Mouse (Mus musculus): Measurements from ENCODE around the gene Epb41l4b. TPM values are rescaled to one million over a fixed set of nuclear protein-coding genes. Genes with fewer than 3 reads are reported as not detected.

Epb41l4b gene
- polyA plus RNA-seq, 1 experiment from 2014 or later: 1.6 TPM

GRCm38 (mm10) chr4:57166922-57167870 is 24.0 kb upstream of the Epb41l4b start:
- no peaks in the 10 kb centered on the region for H3K27me3 ChIP-seq (ENCODE audit: insufficient read depth, poor library complexity, severe bottlenecking)
- H3K36me3 ChIP-seq: no peaks in the 10 kb centered on the region
- DNase-seq (ENCODE audit: low spot score): no peak
- no peak overlapping the region for H3K27ac ChIP-seq
- H3K4me1 ChIP-seq: peaks cover 9% of the 10 kb centered on the region; the same call in 1 of the 2 replicates
- H3K4me3 ChIP-seq: no peak overlapping the region
- 52% methylated on average over 12 of the region's 12 CpGs for WGBS
- H3K9me3 ChIP-seq: no peaks in the 10 kb centered on the region

GRCm38 (mm10) chr4:57165654-57166053 is 22.4 kb upstream of the Epb41l4b start:
- 53% methylated on average over 3 of the region's 3 CpGs for WGBS

GRCm38 (mm10) chr4:57164578-57165210 is 21.5 kb upstream of the Epb41l4b start:
- H3K27me3 ChIP-seq (ENCODE audit: insufficient read depth, poor library complexity, severe bottlenecking): no peaks in the 10 kb centered on the region
- no peak overlapping the region for H3K27ac ChIP-seq
- no peaks in the 10 kb centered on the region for H3K36me3 ChIP-seq
- 80% methylated on average over 9 of the region's 9 CpGs for WGBS
- peaks cover 9% of the 10 kb centered on the region; the same call in 1 of the 2 replicates for H3K4me1 ChIP-seq
- H3K9me3 ChIP-seq: no peaks in the 10 kb centered on the region
- H3K4me3 ChIP-seq: no peak overlapping the region
- DNase-seq (ENCODE audit: low spot score): no peak

More at GRCm38 (mm10) chr4:57165654-57166053, 22.4 kb upstream of the Epb41l4b start:
- Histone ChIP-seq H3K9me3 (no peaks in the 10 kb centered on the region), H3K4me1 (peaks cover 9% of the 10 kb centered on the region; the same call in 1 of the 2 replicates), H3K4me3 (no peak overlapping the region), H3K27me3 (ENCODE audit: insufficient read depth, poor library complexity, severe bottlenecking) (no peaks in the 10 kb centered on the region), H3K36me3 (no peaks in the 10 kb centered on the region), H3K27ac (no peak overlapping the region)
- no peak for DNase-seq (ENCODE audit: low spot score)

- no peak for DNase-seq (ENCODE audit: low spot score)
- H3K4me3 ChIP-seq: no peak overlapping the region
- H3K4me1 ChIP-seq: peaks cover 5% of the 10 kb centered on the region; the same call in 1 of the 2 replicates
- no peak overlapping the region for H3K27ac ChIP-seq
- no peaks in the 10 kb centered on the region for H3K9me3 ChIP-seq
- WGBS: 52% methylated on average over 10 of the region's 10 CpGs
- no peaks in the 10 kb centered on the region for H3K27me3 ChIP-seq (ENCODE audit: insufficient read depth, poor library complexity, severe bottlenecking)
- H3K36me3 ChIP-seq: no peaks in the 10 kb centered on the region
Measured at GRCm38 (mm10) chr4:57162789-57163722, 19.8 kb upstream of the Epb41l4b start.

- no peaks in the 10 kb centered on the region for H3K9me3 ChIP-seq
- no peak overlapping the region for H3K4me3 ChIP-seq
- H3K27me3 ChIP-seq (ENCODE audit: insufficient read depth, poor library complexity, severe bottlenecking): no peaks in the 10 kb centered on the region
- DNase-seq (ENCODE audit: low spot score): no peak
- 81% methylated on average over 7 of the region's 7 CpGs for WGBS
- H3K27ac ChIP-seq: no peak overlapping the region
- no peaks in the 10 kb centered on the region for H3K4me1 ChIP-seq
- H3K36me3 ChIP-seq: no peaks in the 10 kb centered on the region
Measured at GRCm38 (mm10) chr4:57160571-57160970, 17.3 kb upstream of the Epb41l4b start.

- no peak overlapping the region for H3K27ac ChIP-seq
- H3K9me3 ChIP-seq: no peaks in the 10 kb centered on the region
- no peaks in the 10 kb centered on the region; the same call in 1 of the 2 replicates for H3K27me3 ChIP-seq (ENCODE audit: insufficient read depth, poor library complexity, severe bottlenecking)
- no peaks in the 10 kb centered on the region for H3K36me3 ChIP-seq
- WGBS: 76% methylated on average over 8 of the region's 8 CpGs
- no peak for DNase-seq (ENCODE audit: low spot score)
- H3K4me1 ChIP-seq: peaks cover 16% of the 10 kb centered on the region
- no peak overlapping the region for H3K4me3 ChIP-seq
Measured at GRCm38 (mm10) chr4:57156549-57157169, 13.4 kb upstream of the Epb41l4b start.

GRCm38 (mm10) chr4:57153838-57154237 is 10.6 kb upstream of the Epb41l4b start:
- H3K27me3 ChIP-seq (ENCODE audit: insufficient read depth, poor library complexity, severe bottlenecking): no peaks in the 10 kb centered on the region; the same call in 1 of the 2 replicates
- peak overlapping the region; percentile 85 for H3K27ac ChIP-seq
- no peaks in the 10 kb centered on the region for H3K36me3 ChIP-seq
- no peak for DNase-seq (ENCODE audit: low spot score)
- H3K4me1 ChIP-seq: peaks cover 16% of the 10 kb centered on the region
- H3K4me3 ChIP-seq: peak overlapping the region; percentile 28; the same call in 1 of the 2 replicates
- WGBS: 28% methylated on average over 8 of the region's 8 CpGs
- H3K9me3 ChIP-seq: no peaks in the 10 kb centered on the region

GRCm38 (mm10) chr4:57153068-57153835 is 10.0 kb upstream of the Epb41l4b start:
- H3K9me3 ChIP-seq: no peaks in the 10 kb centered on the region
- WGBS: 18% methylated on average over 9 of the region's 9 CpGs
- no peak for DNase-seq (ENCODE audit: low spot score)
- H3K27ac ChIP-seq: peak overlapping the region; percentile 85
- H3K27me3 ChIP-seq (ENCODE audit: insufficient read depth, poor library complexity, severe bottlenecking): no peaks in the 10 kb centered on the region; the same call in 1 of the 2 replicates
- H3K36me3 ChIP-seq: no peaks in the 10 kb centered on the region
- peak overlapping the region; percentile 28; the same call in 1 of the 2 replicates for H3K4me3 ChIP-seq
- peaks cover 19% of the 10 kb centered on the region for H3K4me1 ChIP-seq

- H3K9me3 ChIP-seq: no peaks in the 10 kb centered on the region
- no peak overlapping the region for H3K4me3 ChIP-seq
- H3K27ac ChIP-seq: no peak overlapping the region
- H3K4me1 ChIP-seq: peaks cover 9% of the 10 kb centered on the region
- no peaks in the 10 kb centered on the region for H3K36me3 ChIP-seq
- peaks cover 19% of the 10 kb centered on the region for H3K27me3 ChIP-seq (ENCODE audit: insufficient read depth, poor library complexity, severe bottlenecking)
- DNase-seq (ENCODE audit: low spot score): no peak
- 46% methylated on average over 3 of the region's 3 CpGs for WGBS
Measured at GRCm38 (mm10) chr4:57148182-57148581, 4.9 kb upstream of the Epb41l4b start.

- WGBS: 4% methylated on average over 43 of the region's 43 CpGs
- Histone ChIP-seq H3K36me3 (no peaks in the 10 kb centered on the region), H3K4me1 (peaks cover 20% of the 10 kb centered on the region), H3K27ac (peak overlapping the region; percentile 47; the same call in 1 of the 2 replicates), H3K27me3 (ENCODE audit: insufficient read depth, poor library complexity, severe bottlenecking) (peaks cover 72% of the 10 kb centered on the region), H3K9me3 (no peaks in the 10 kb centered on the region), H3K4me3 (peak overlapping the region; percentile 80)
- DNase-seq (ENCODE audit: low spot score): no peak
Measured at GRCm38 (mm10) chr4:57142374-57143025, 737 bp downstream of the Epb41l4b start.

GRCm38 (mm10) chr4:57141908-57142361 is 1.3 kb downstream of the Epb41l4b start:
- Histone ChIP-seq H3K27ac (0 out of 2 replicates have a peak overlapping the region, but pooled peaks have one; percentile 16), H3K4me1 (peaks cover 20% of the 10 kb centered on the region), H3K27me3 (ENCODE audit: insufficient read depth, poor library complexity, severe bottlenecking) (peaks cover 78% of the 10 kb centered on the region), H3K9me3 (no peaks in the 10 kb centered on the region), H3K4me3 (peak overlapping the region; percentile 80), H3K36me3 (no peaks in the 10 kb centered on the region)
- peak; percentile 84 for DNase-seq (ENCODE audit: low spot score)
- 6% methylated on average over 26 of the region's 26 CpGs for WGBS

All from heart, embryonic 10.5 days (tissue).